Mouse (Mus musculus) naive thymus-derived CD4-positive, alpha-beta T cell, adult 2 months (primary cell): Measurements from ENCODE around the gene Eloa.

ENCODE experiments used
- DNase-seq: peaks from one replicate; pipeline ENCODE4 v3.0.0-alpha.2; 2011; ENCODE audit warnings: low read depth

Eloa gene

GRCm38 (mm10) chr4:135955886-135956285 lies 65.7 kb downstream of the Eloa start:
- DNase-seq: no peak

- DNase-seq: peak; percentile 90
Measured at GRCm38 (mm10) chr4:135954241-135954640, 67.3 kb downstream of the Eloa start.
